8 mouse cellular contexts compared by ENCODE assay signal in genomic region chr6:145303641-145304070, GRCm38 (mm10). TPM values are rescaled to one million over a fixed set of nuclear protein-coding genes. Genes with fewer than 3 reads are reported as not detected.
A peak's percentile ranks its signal among the peaks of the same experiment; 100 is the strongest.
DNase-seq lines count a peak whose midpoint lies in the region; ATAC-seq and TF ChIP-seq lines count a peak whose summit lies in the region.

No protein-coding gene starts in this region.

- H3K27ac ChIP-seq in forebrain, embryonic 14.5 days (ENCODE audit: low read depth, low read length): peak overlapping the region; percentile 39; the same call in 1 of the 2 replicates
- H3K27ac ChIP-seq in hindbrain, postnatal 0 days: peak overlapping the region; percentile 23; the same call in 1 of the 2 replicates
- H3K27ac ChIP-seq in limb, embryonic 12.5 days: 0 out of 2 replicates have a peak overlapping the region, but pooled peaks have one; percentile 8
- H3K27ac ChIP-seq in midbrain, embryonic 10.5 days (replicated peaks): peak overlapping the region; percentile 76

- no peaks in the 10 kb centered on the region for H3K36me3 ChIP-seq in forebrain, embryonic 14.5 days (ENCODE audit: control insufficient read depth, insufficient read depth, low read length)
- H3K36me3 ChIP-seq in hindbrain, postnatal 0 days (ENCODE audit: insufficient read depth, low read length): no peaks in the 10 kb centered on the region
- no peaks in the 10 kb centered on the region for H3K36me3 ChIP-seq in limb, embryonic 12.5 days
- H3K36me3 ChIP-seq in midbrain, embryonic 10.5 days: no peaks in the 10 kb centered on the region

- H3K4me1 ChIP-seq in forebrain, embryonic 14.5 days (ENCODE audit: control insufficient read depth, insufficient read depth, low read length): peaks cover 12% of the 10 kb centered on the region
- H3K4me1 ChIP-seq in hindbrain, postnatal 0 days (ENCODE audit: insufficient read depth, low read length): peaks cover 7% of the 10 kb centered on the region; the same call in 1 of the 2 replicates
- H3K4me1 ChIP-seq in limb, embryonic 12.5 days (replicated peaks): peaks cover 18% of the 10 kb centered on the region
- peaks cover 25% of the 10 kb centered on the region for H3K4me1 ChIP-seq in midbrain, embryonic 10.5 days

- H3K9me3 ChIP-seq in forebrain, embryonic 14.5 days (replicated peaks; ENCODE audit: control insufficient read depth, low read length): no peaks in the 10 kb centered on the region
- H3K9me3 ChIP-seq in hindbrain, postnatal 0 days (ENCODE audit: low read length): no peaks in the 10 kb centered on the region
- no peaks in the 10 kb centered on the region for H3K9me3 ChIP-seq in limb, embryonic 12.5 days
- H3K9me3 ChIP-seq in midbrain, embryonic 10.5 days (replicated peaks): no peaks in the 10 kb centered on the region

- H3K4me2 ChIP-seq in forebrain, embryonic 14.5 days (ENCODE audit: low read length): peak overlapping the region; percentile 35
- peak overlapping the region; percentile 42 for H3K4me2 ChIP-seq in hindbrain, postnatal 0 days (ENCODE audit: low read depth, low read length)
- H3K4me2 ChIP-seq in limb, embryonic 12.5 days: peak overlapping the region; percentile 41

- H3K27me3 ChIP-seq in forebrain, embryonic 14.5 days (replicated peaks; ENCODE audit: control insufficient read depth, insufficient read depth, low read length): no peaks in the 10 kb centered on the region
- no peaks in the 10 kb centered on the region for H3K27me3 ChIP-seq in hindbrain, postnatal 0 days (ENCODE audit: insufficient read depth, low read length)
- no peaks in the 10 kb centered on the region; the same call in 1 of the 2 replicates for H3K27me3 ChIP-seq in limb, embryonic 12.5 days
- H3K27me3 ChIP-seq in midbrain, embryonic 10.5 days (ENCODE audit: low read depth, poor library complexity, severe bottlenecking): peaks cover 11% of the 10 kb centered on the region; the same call in 1 of the 2 replicates

- peak; percentile 68; the same call in 1 of the 2 replicates for ATAC-seq in forebrain, embryonic 14.5 days
- ATAC-seq in hindbrain, postnatal 0 days: peak; percentile 77
- no peak for ATAC-seq in limb, embryonic 12.5 days (ENCODE audit: insufficient number of reproducible peaks, insufficient read depth, low FRiP score, low TSS enrichment, low read depth)

- 0 out of 2 replicates have a peak overlapping the region, but pooled peaks have one; percentile 35 for H3K9ac ChIP-seq in forebrain, embryonic 14.5 days (ENCODE audit: low read length)
- peak overlapping the region; percentile 25; the same call in 1 of the 2 replicates for H3K9ac ChIP-seq in hindbrain, postnatal 0 days (replicated peaks; ENCODE audit: low read length)
- no peak overlapping the region for H3K9ac ChIP-seq in limb, embryonic 12.5 days (replicated peaks)

- peak; percentile 38 for DNase-seq in adrenal gland, adult 2 months
- DNase-seq in adrenal gland, adult 8-10 months: no peak
- peak; percentile 65 for DNase-seq in brain, adult 2 months (ENCODE audit: low read depth, low spot score)
- peak; percentile 67 for DNase-seq in forebrain, embryonic 14.5 days (ENCODE audit: low spot score)
- peak; percentile 67 for DNase-seq in hindbrain, postnatal 0 days (ENCODE audit: low spot score)
- DNase-seq in midbrain, embryonic 10.5 days (ENCODE audit: low spot score): peak; percentile 46
- DNase-seq in spleen, postnatal 36 days (ENCODE audit: low spot score in 2 of 2): peak; percentile 67 to 69

- H3K4me3 ChIP-seq in forebrain, embryonic 14.5 days (ENCODE audit: low read depth, low read length): no peak overlapping the region
- peak overlapping the region; percentile 9 for H3K4me3 ChIP-seq in hindbrain, postnatal 0 days (ENCODE audit: low read length)
- H3K4me3 ChIP-seq in limb, embryonic 12.5 days (replicated peaks): peak overlapping the region; percentile 11
- peak overlapping the region; percentile 30 for H3K4me3 ChIP-seq in midbrain, embryonic 10.5 days

- TF ChIP-seq CTCF in hindbrain, postnatal 0 days (IDR thresholded peaks at IDR 0.05; ENCODE audit: low read depth): no peak

- 13% methylated on average over 18 of the region's 18 CpGs for WGBS in forebrain, embryonic 14.5 days
- WGBS in hindbrain, postnatal 0 days: 8% methylated on average over 18 of the region's 18 CpGs
- WGBS in limb, embryonic 12.5 days: 15% methylated on average over 18 of the region's 18 CpGs
- WGBS in midbrain, embryonic 10.5 days: 21% methylated on average over 18 of the region's 18 CpGs

RNA-seq across cellular contexts. Expression of gene Kras, which starts 53.6 kb away (rescaled TPM):
- total RNA-seq in adrenal gland, adult 2 months (2021): 10 to 100 TPM; 32.3 to 46.6 TPM
- polyA plus RNA-seq in adrenal gland, adult 2 months (2012; rRNA removed): 2.7 and 3.2 TPM in 2 replicates
- total RNA-seq in adrenal gland, adult 8-10 months (2022): 10 to 100 TPM; 31.4 to 44.2 (median 42.8) TPM
- polyA plus RNA-seq in forebrain, embryonic 14.5 days (2014; fragmentation: Nextera tagmentation; extraction: Ambion mirVana): 120 and 133 TPM in 2 replicates
- 25.9 and 27.9 TPM in 2 replicates for total RNA-seq in hindbrain, postnatal 0 days (2014; rRNA removed)
- polyA plus RNA-seq in hindbrain, postnatal 0 days (2015; fragmentation: Nextera tagmentation; extraction: Ambion mirVana): 70.0 and 72.5 TPM in 2 replicates
- 83.7 and 91.2 TPM in 2 replicates for polyA plus RNA-seq in limb, embryonic 12.5 days (2016; fragmentation: Nextera tagmentation; extraction: Ambion mirVana)
- 97.6 and 102 TPM in 2 replicates for polyA plus RNA-seq in midbrain, embryonic 10.5 days (2016; fragmentation: Nextera tagmentation; extraction: Ambion mirVana)

Comparison
In these comparisons a context has a peak if more than half of its experiments do, and no peak if none do; other contexts are left out.
1. H3K27ac ChIP-seq: peak in every context shown above with its lines; median percentile 76 in midbrain, embryonic 10.5 days; 39 in forebrain, embryonic 14.5 days; 23 in hindbrain, postnatal 0 days; 8 in limb, embryonic 12.5 days.
2. RNA of gene Kras, which starts 53.6 kb away (polyA plus RNA-seq): 120 to 133 TPM in forebrain, embryonic 14.5 days, 97.6 to 102 TPM in midbrain, embryonic 10.5 days, 83.7 to 91.2 TPM in limb, embryonic 12.5 days and 70.0 to 72.5 TPM in hindbrain, postnatal 0 days; 2.7 to 3.2 TPM in adrenal gland, adult 2 months; every median in the first group is over 10 times any median in the second.
3. Peak in every context shown above with its lines, with median percentiles within 50 percentile points of each other: H3K4me2 ChIP-seq.